Mouse (Mus musculus) heart, postnatal 0 days (tissue): Measurements from ENCODE around the gene Fxyd2. TPM values are rescaled to one million over a fixed set of nuclear protein-coding genes. Genes with fewer than 3 reads are reported as not detected.

Experiments
- ATAC-seq: fragments of 200-750 bp; cut with Nextera tagmentation; 2 replicates; pipeline ENCODE4 v1.8.0; 2017; ENCODE audit warnings: low read depth, moderate number of reproducible peaks, moderate library complexity; ENCODE audit not compliant: insufficient read depth
- DNase-seq: peaks from one replicate; pipeline ENCODE4 v3.0.0-alpha.2; 2016; ENCODE audit warnings: low spot score
- H3K27ac ChIP-seq: fragments of 300-500 bp; sonication (generic); 2 replicates; pipeline ENCODE4 v1.5.1; 2014; ENCODE audit warnings: low read depth, mild to moderate bottlenecking
- H3K27me3 ChIP-seq: fragments of 300-500 bp; sonication (generic); 2 replicates; pipeline ENCODE4 v1.6.1; 2014; ENCODE audit warnings: low read length, mixed read lengths; ENCODE audit not compliant: control insufficient read depth, insufficient read depth
- H3K36me3 ChIP-seq: fragments of 300-500 bp; sonication (generic); replicated peaks from 2 replicates; pipeline ENCODE4 v1.6.1; 2014; ENCODE audit warnings: low read length, mixed read lengths; ENCODE audit not compliant: control insufficient read depth, insufficient read depth
- H3K4me1 ChIP-seq: fragments of 300-500 bp; sonication (generic); 2 replicates; pipeline ENCODE4 v1.6.1; 2014; ENCODE audit warnings: antibody characterized with exemption; ENCODE audit not compliant: control insufficient read depth, insufficient read depth
- H3K4me2 ChIP-seq: fragments of 300-500 bp; sonication (generic); 2 replicates; pipeline ENCODE4 v1.6.1; 2014; ENCODE audit warnings: low read depth, mild to moderate bottlenecking, low read length, moderate library complexity
- H3K4me3 ChIP-seq: fragments of 300-500 bp; sonication (generic); 2 replicates; pipeline ENCODE4 v1.5.1; 2014; ENCODE audit warnings: low read depth, low read length
- H3K9ac ChIP-seq: fragments of 300-500 bp; sonication (generic); replicated peaks from 2 replicates; pipeline ENCODE4 v1.6.1; 2014; ENCODE audit warnings: low read depth, low read length, mixed read lengths
- H3K9me3 ChIP-seq: fragments of 300-500 bp; sonication (generic); replicated peaks from 2 replicates; pipeline ENCODE4 v1.6.1; 2016; ENCODE audit warnings: low read length; ENCODE audit not compliant: control insufficient read depth
- CTCF ChIP-seq: IDR thresholded peaks from 2 replicates; pipeline ENCODE4 v1.5.1; 2016; ENCODE audit warnings: antibody characterized with exemption, control low read depth, low read depth
- EP300 ChIP-seq: IDR thresholded peaks from 2 replicates; pipeline ENCODE4 v1.6.1; 2016; ENCODE audit warnings: antibody characterized with exemption, low read depth
- WGBS: fragments of 180-500 bp; shearing (Covaris S2); extraction: QIAGEN DNeasy Blood & Tissue Kit; methylation state at CpG from one replicate; pipeline ENCODE4 v1.1.7; 2014; 5-methylcytosine and 5-hydroxymethylcytosine counted together
- polyA plus RNA-seq: library from polyadenylated mRNA; unstranded; fragments of >200 nt; fragmentation: Nextera tagmentation; extraction: Ambion mirVana; gene quantifications from 2 replicates; pipeline ENCODE4 v1.2.1, GENCODE M21; 2015
- total RNA-seq: library from RNA; depleted of rRNA; stranded (reverse); fragments of >200 nt; gene quantifications from 2 replicates; pipeline ENCODE4 v1.2.3, GENCODE M21; 2014; ENCODE audit warnings: low replicate concordance; rRNA removed

Fxyd2 gene
- total and polyA plus RNA-seq, 2 experiments from 2014 or later: 0.71 TPM; not detected in 1

DNA sequence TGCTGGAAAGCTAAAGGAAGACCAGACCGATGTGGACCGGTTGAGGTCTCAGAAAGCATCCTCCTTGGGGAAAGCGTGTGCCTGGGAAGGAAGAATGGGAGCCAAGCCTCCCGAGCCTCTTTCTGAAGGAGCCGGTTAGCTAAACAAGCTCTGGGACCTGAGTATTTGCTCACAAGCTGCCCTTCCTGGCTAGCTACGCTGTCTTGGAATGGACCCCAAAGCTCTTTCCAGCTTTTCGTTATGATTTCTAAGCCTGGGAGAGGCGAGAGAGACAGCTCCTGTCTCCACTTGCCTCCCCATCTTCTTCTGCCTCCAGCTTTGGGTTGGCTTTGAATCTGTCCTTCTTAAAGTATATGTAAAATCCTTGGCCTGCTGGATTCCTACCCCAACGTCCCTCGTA is 54.6 kb downstream of the Fxyd2 start:
- H3K9ac ChIP-seq: no peak overlapping the region
- no peak overlapping the region for H3K27ac ChIP-seq
- TF ChIP-seq EP300: no peak
- no peak for TF ChIP-seq CTCF
- DNase-seq: no peak
- no peak for ATAC-seq
- H3K4me1 ChIP-seq: no peaks in the 10 kb centered on the region
- H3K36me3 ChIP-seq: no peaks in the 10 kb centered on the region
- 81% methylated on average over 10 of the region's 10 CpGs for WGBS
- no peaks in the 10 kb centered on the region for H3K9me3 ChIP-seq
- no peak overlapping the region for H3K4me2 ChIP-seq
- H3K4me3 ChIP-seq: no peak overlapping the region
- H3K27me3 ChIP-seq: peaks cover 2% of the 10 kb centered on the region; the same call in 1 of the 2 replicates

DNA sequence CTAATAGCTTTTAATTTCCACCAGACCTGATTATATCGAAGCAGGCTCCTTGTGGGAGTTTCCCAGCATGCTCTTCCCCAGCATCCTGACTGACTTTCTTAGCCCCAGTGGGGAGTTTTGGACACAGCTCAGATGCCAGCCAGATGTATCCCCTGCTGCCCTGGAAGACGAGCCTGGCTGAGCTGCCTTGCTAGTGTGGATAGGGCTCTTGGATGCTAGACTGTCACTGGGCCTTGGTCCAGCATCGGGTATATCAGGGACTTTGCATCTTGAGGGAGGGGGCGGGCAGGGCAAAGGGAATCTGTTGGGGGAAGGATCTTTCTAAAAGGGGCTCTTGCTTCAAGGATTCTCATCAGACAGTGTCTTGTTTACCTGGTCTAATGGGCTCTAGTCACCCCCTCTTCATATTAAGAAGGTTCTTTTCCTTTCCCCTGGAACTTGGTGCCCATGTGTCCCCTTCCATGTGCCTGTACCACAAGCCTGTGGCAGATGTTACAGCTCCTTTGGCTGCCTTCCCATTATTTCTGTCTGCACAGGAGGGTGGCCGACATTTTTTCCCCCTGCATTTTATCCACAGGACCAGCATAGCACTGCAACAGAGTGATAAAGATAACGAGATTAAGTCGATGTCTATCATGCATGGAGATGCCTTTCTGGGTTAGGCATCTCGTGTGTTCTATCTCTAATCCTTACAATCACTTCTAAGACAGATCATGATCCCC is 55.6 kb downstream of the Fxyd2 start:
- TF ChIP-seq EP300 (no peak), CTCF (no peak)
- H3K27me3 ChIP-seq: peaks cover 2% of the 10 kb centered on the region; the same call in 1 of the 2 replicates
- ATAC-seq: no peak

DNA sequence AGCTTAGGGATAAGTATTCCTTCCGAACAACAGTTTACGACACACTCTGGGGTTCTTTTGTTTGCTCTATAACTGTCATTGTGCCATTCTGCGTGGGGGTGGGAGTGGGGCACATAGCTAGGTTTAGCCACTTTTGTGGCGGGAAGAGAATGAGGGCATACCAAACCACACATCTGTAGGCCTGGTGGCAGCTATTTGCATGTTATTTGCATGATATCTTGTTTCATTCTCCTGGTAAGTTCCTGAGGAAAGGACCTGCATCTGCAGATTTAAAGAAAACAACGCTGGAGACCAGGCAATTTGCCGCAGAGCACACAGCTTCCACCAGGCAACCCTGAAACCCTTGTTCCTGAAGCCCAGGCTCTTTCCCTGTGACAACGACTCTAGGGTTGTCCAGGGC is 57.7 kb downstream of the Fxyd2 start:
- no peak overlapping the region for H3K4me2 ChIP-seq
- no peaks in the 10 kb centered on the region for H3K4me1 ChIP-seq
- H3K9me3 ChIP-seq: no peaks in the 10 kb centered on the region
- H3K27ac ChIP-seq: no peak overlapping the region
- DNase-seq (no peak), ATAC-seq (no peak)
- WGBS: 45% methylated on average over 7 of the region's 7 CpGs
- no peak overlapping the region for H3K9ac ChIP-seq
- peaks cover 2% of the 10 kb centered on the region; the same call in 1 of the 2 replicates for H3K27me3 ChIP-seq
- no peak overlapping the region for H3K4me3 ChIP-seq
- no peaks in the 10 kb centered on the region for H3K36me3 ChIP-seq
- TF ChIP-seq EP300 (no peak), CTCF (no peak)

More for the DNA sequence above, 55.6 kb downstream of the Fxyd2 start:
- 48% methylated on average over 8 of the region's 8 CpGs for WGBS
- DNase-seq: no peak
- H3K36me3 ChIP-seq: no peaks in the 10 kb centered on the region
- no peaks in the 10 kb centered on the region for H3K9me3 ChIP-seq
- H3K4me3 ChIP-seq: no peak overlapping the region
- no peak overlapping the region for H3K4me2 ChIP-seq
- no peaks in the 10 kb centered on the region for H3K4me1 ChIP-seq
- H3K27ac ChIP-seq: no peak overlapping the region
- no peak overlapping the region for H3K9ac ChIP-seq

DNA sequence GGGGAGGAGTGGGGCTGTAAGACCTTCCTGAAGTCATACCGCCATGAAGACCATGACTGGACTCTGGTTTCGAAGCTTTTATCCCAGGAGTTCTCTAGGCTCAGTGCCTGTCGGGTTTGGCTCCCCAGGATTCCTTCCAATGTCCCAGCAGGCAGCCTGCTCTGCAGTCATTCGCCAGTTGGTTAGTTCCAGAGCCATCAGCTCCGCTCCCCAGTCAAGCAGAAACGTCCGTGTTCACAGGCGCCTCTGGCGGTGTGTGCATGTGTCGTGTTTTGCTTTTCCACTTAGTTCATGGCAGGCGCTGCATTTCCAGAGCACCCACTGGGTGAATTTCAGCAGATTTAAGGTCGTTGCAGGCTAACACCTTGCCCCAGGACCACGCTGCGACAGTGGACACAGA is 58.9 kb downstream of the Fxyd2 start:
- Histone ChIP-seq H3K36me3 (no peaks in the 10 kb centered on the region), H3K27ac (no peak overlapping the region), H3K4me1 (no peaks in the 10 kb centered on the region), H3K4me3 (no peak overlapping the region), H3K4me2 (no peak overlapping the region), H3K27me3 (peaks cover 2% of the 10 kb centered on the region; the same call in 1 of the 2 replicates), H3K9me3 (no peaks in the 10 kb centered on the region), H3K9ac (no peak overlapping the region)
- 61% methylated on average over 14 of the region's 14 CpGs for WGBS
- DNase-seq (no peak), ATAC-seq (no peak)
- no peak for TF ChIP-seq EP300
- no peak for TF ChIP-seq CTCF

Other genes with a start within 250 kb of the Fxyd2 start
- not detected in 2 replicates for gene BC049352, start 217.7 kb upstream of the Fxyd2 start, total RNA-seq
- gene BC049352, start 217.7 kb upstream of the Fxyd2 start, polyA plus RNA-seq: not detected in 2 replicates
- not detected in 2 replicates for gene Tmprss4, start 195.6 kb upstream of the Fxyd2 start, total RNA-seq
- gene Tmprss4, start 195.6 kb upstream of the Fxyd2 start, polyA plus RNA-seq: 0.22 TPM in 1 of 2 replicates, not detected in the other
- 0.58 and 2.5 TPM in 2 replicates for gene Il10ra, start 130.5 kb upstream of the Fxyd2 start, total RNA-seq
- 0.47 and 0.60 TPM in 2 replicates for gene Il10ra, start 130.5 kb upstream of the Fxyd2 start, polyA plus RNA-seq
- 0.15 TPM in 1 of 2 replicates, not detected in the other for gene Tmprss13, start 80.6 kb upstream of the Fxyd2 start, total RNA-seq
- gene Tmprss13, start 80.6 kb upstream of the Fxyd2 start, polyA plus RNA-seq: 0.16 and 0.23 TPM in 2 replicates
- 18.1 and 23.7 TPM in 2 replicates for gene Fxyd6, start 29.5 kb upstream of the Fxyd2 start, total RNA-seq
- gene Fxyd6, start 29.5 kb upstream of the Fxyd2 start, polyA plus RNA-seq: 26.6 and 29.4 TPM in 2 replicates
- gene Dscaml1, start 27.0 kb downstream of the Fxyd2 start, total RNA-seq: 0.84 TPM in 1 of 2 replicates, not detected in the other
- 0.04 and 0.07 TPM in 2 replicates for gene Dscaml1, start 27.0 kb downstream of the Fxyd2 start, polyA plus RNA-seq